Mouse (Mus musculus): ENCODE results near the gene Ufsp1. TPM values are rescaled to one million over a fixed set of nuclear protein-coding genes. Genes with fewer than 3 reads are reported as not detected.

The Ufsp1 gene
- polyA plus RNA-seq, 1 experiment from 2014 or later = 20.9 TPM

- Histone ChIP-seq H3K27ac (ENCODE audit: low read length) (peak overlapping the region; percentile 83), H3K4me3 (ENCODE audit: low read depth, low read length) (no peak overlapping the region), H3K4me1 (ENCODE audit: control insufficient read depth, insufficient read depth, low read length) (peaks cover 16% of the 10 kb centered on the region), H3K36me3 (ENCODE audit: control insufficient read depth, insufficient read depth, low read length) (no peaks in the 10 kb centered on the region), H3K4me2 (ENCODE audit: low read length) (peak overlapping the region; percentile 94), H3K27me3 (ENCODE audit: control insufficient read depth, insufficient read depth, low read depth, low read length) (0 out of 2 replicates have a peak, but pooled peaks cover 4% of the 10 kb centered on the region), H3K9ac (ENCODE audit: low read depth, low read length) (peak overlapping the region; percentile 77), H3K9me3 (replicated peaks; ENCODE audit: control insufficient read depth, low read length, poor library complexity, severe bottlenecking) (no peaks in the 10 kb centered on the region)
- ATAC-seq = no peak
- WGBS = 56% methylated on average over 7 of the region's 7 CpGs
Measured at GRCm38 (mm10) chr5:137285986-137286385, 8.4 kb upstream of the Ufsp1 start.

GRCm38 (mm10) chr5:137286655-137287031 lies 7.8 kb upstream of the Ufsp1 start:
- Histone ChIP-seq H3K36me3 (ENCODE audit: control insufficient read depth, insufficient read depth, low read length) (no peaks in the 10 kb centered on the region), H3K27me3 (ENCODE audit: control insufficient read depth, insufficient read depth, low read depth, low read length) (0 out of 2 replicates have a peak, but pooled peaks cover 4% of the 10 kb centered on the region), H3K9ac (ENCODE audit: low read depth, low read length) (peak overlapping the region; percentile 77), H3K4me1 (ENCODE audit: control insufficient read depth, insufficient read depth, low read length) (peaks cover 16% of the 10 kb centered on the region), H3K4me2 (ENCODE audit: low read length) (peak overlapping the region; percentile 94), H3K9me3 (replicated peaks; ENCODE audit: control insufficient read depth, low read length, poor library complexity, severe bottlenecking) (no peaks in the 10 kb centered on the region), H3K27ac (ENCODE audit: low read length) (peak overlapping the region; percentile 83), H3K4me3 (ENCODE audit: low read depth, low read length) (peak overlapping the region; percentile 64)
- peak; percentile 84 for ATAC-seq
- 0% methylated on average over 16 of the region's 16 CpGs for WGBS

GRCm38 (mm10) chr5:137287032-137287952 lies 7.1 kb upstream of the Ufsp1 start, which contains the start of gene Ache:
Gene Ache, plus strand, starts transcription at chr5:137287519.
- Histone ChIP-seq H3K36me3 (ENCODE audit: control insufficient read depth, insufficient read depth, low read length) (no peaks in the 10 kb centered on the region), H3K4me1 (ENCODE audit: control insufficient read depth, insufficient read depth, low read length) (peaks cover 16% of the 10 kb centered on the region), H3K9ac (ENCODE audit: low read depth, low read length) (peak within 1 kb of the TSS; percentile 77), H3K4me2 (ENCODE audit: low read length) (peak within 1 kb of the TSS; percentile 94), H3K27ac (ENCODE audit: low read length) (peak within 1 kb of the TSS; percentile 83), H3K27me3 (ENCODE audit: control insufficient read depth, insufficient read depth, low read depth, low read length) (0 out of 2 replicates have a peak, but pooled peaks cover 4% of the 10 kb centered on the region), H3K4me3 (ENCODE audit: low read depth, low read length) (peak within 1 kb of the TSS; percentile 64), H3K9me3 (replicated peaks; ENCODE audit: control insufficient read depth, low read length, poor library complexity, severe bottlenecking) (no peaks in the 10 kb centered on the region)
- ATAC-seq = peak; percentile 78
- under 1% methylated on average over 40 of the region's 40 CpGs for WGBS

GRCm38 (mm10) chr5:137287953-137288743 lies 6.3 kb upstream of the Ufsp1 start:
- Histone ChIP-seq H3K9ac (ENCODE audit: low read depth, low read length) (peak overlapping the region; percentile 77), H3K4me2 (ENCODE audit: low read length) (peak overlapping the region; percentile 94), H3K36me3 (ENCODE audit: control insufficient read depth, insufficient read depth, low read length) (no peaks in the 10 kb centered on the region), H3K4me1 (ENCODE audit: control insufficient read depth, insufficient read depth, low read length) (peaks cover 22% of the 10 kb centered on the region), H3K27ac (ENCODE audit: low read length) (peak overlapping the region; percentile 83), H3K4me3 (ENCODE audit: low read depth, low read length) (peak overlapping the region; percentile 64), H3K9me3 (replicated peaks; ENCODE audit: control insufficient read depth, low read length, poor library complexity, severe bottlenecking) (no peaks in the 10 kb centered on the region), H3K27me3 (ENCODE audit: control insufficient read depth, insufficient read depth, low read depth, low read length) (0 out of 2 replicates have a peak, but pooled peaks cover 4% of the 10 kb centered on the region)
- under 1% methylated on average over 51 of the region's 65 CpGs for WGBS
- peak; percentile 19; the same call in 1 of the 2 replicates for ATAC-seq

GRCm38 (mm10) chr5:137288999-137289470 lies 5.4 kb upstream of the Ufsp1 start:
- 0 out of 2 replicates have a peak, but pooled peaks cover 4% of the 10 kb centered on the region for H3K27me3 ChIP-seq (ENCODE audit: control insufficient read depth, insufficient read depth, low read depth, low read length)
- no peak for ATAC-seq
- H3K4me3 ChIP-seq (ENCODE audit: low read depth, low read length) = peak overlapping the region; percentile 64
- 2% methylated on average over 25 of the region's 25 CpGs for WGBS
- peaks cover 26% of the 10 kb centered on the region for H3K4me1 ChIP-seq (ENCODE audit: control insufficient read depth, insufficient read depth, low read length)
- peak overlapping the region; percentile 70 for H3K9ac ChIP-seq (ENCODE audit: low read depth, low read length)
- H3K4me2 ChIP-seq (ENCODE audit: low read length) = peak overlapping the region; percentile 94
- H3K36me3 ChIP-seq (ENCODE audit: control insufficient read depth, insufficient read depth, low read length) = no peaks in the 10 kb centered on the region
- H3K27ac ChIP-seq (ENCODE audit: low read length) = no peak overlapping the region; the same call in 1 of the 2 replicates
- no peaks in the 10 kb centered on the region for H3K9me3 ChIP-seq (replicated peaks; ENCODE audit: control insufficient read depth, low read length, poor library complexity, severe bottlenecking)

GRCm38 (mm10) chr5:137289591-137290365 lies 4.7 kb upstream of the Ufsp1 start:
- no peaks in the 10 kb centered on the region for H3K36me3 ChIP-seq (ENCODE audit: control insufficient read depth, insufficient read depth, low read length)
- H3K4me3 ChIP-seq (ENCODE audit: low read depth, low read length) = peak overlapping the region; percentile 64
- H3K9ac ChIP-seq (ENCODE audit: low read depth, low read length) = peak overlapping the region; percentile 70
- no peak overlapping the region for H3K27ac ChIP-seq (ENCODE audit: low read length)
- no peaks in the 10 kb centered on the region for H3K9me3 ChIP-seq (replicated peaks; ENCODE audit: control insufficient read depth, low read length, poor library complexity, severe bottlenecking)
- ATAC-seq = no peak
- H3K27me3 ChIP-seq (ENCODE audit: control insufficient read depth, insufficient read depth, low read depth, low read length) = 0 out of 2 replicates have a peak, but pooled peaks cover 4% of the 10 kb centered on the region
- WGBS = 56% methylated on average over 13 of the region's 13 CpGs
- peak overlapping the region; percentile 94 for H3K4me2 ChIP-seq (ENCODE audit: low read length)
- H3K4me1 ChIP-seq (ENCODE audit: control insufficient read depth, insufficient read depth, low read length) = peaks cover 28% of the 10 kb centered on the region

- Histone ChIP-seq H3K9ac (ENCODE audit: low read depth, low read length) (no peak overlapping the region), H3K9me3 (replicated peaks; ENCODE audit: control insufficient read depth, low read length, poor library complexity, severe bottlenecking) (no peaks in the 10 kb centered on the region)
Measured at GRCm38 (mm10) chr5:137290677-137291076, 3.8 kb upstream of the Ufsp1 start.

GRCm38 (mm10) chr5:137291381-137291926 lies 3.0 kb upstream of the Ufsp1 start:
- no peak overlapping the region for H3K9ac ChIP-seq (ENCODE audit: low read depth, low read length)
- H3K27ac ChIP-seq (ENCODE audit: low read length) = no peak overlapping the region
- WGBS = 78% methylated on average over 15 of the region's 15 CpGs
- H3K4me3 ChIP-seq (ENCODE audit: low read depth, low read length) = no peak overlapping the region
- peaks cover 5% of the 10 kb centered on the region for H3K36me3 ChIP-seq (ENCODE audit: control insufficient read depth, insufficient read depth, low read length)
- 0 out of 2 replicates have a peak, but pooled peaks cover 4% of the 10 kb centered on the region for H3K27me3 ChIP-seq (ENCODE audit: control insufficient read depth, insufficient read depth, low read depth, low read length)
- ATAC-seq = no peak
- H3K4me1 ChIP-seq (ENCODE audit: control insufficient read depth, insufficient read depth, low read length) = peaks cover 27% of the 10 kb centered on the region
- no peak overlapping the region for H3K4me2 ChIP-seq (ENCODE audit: low read length)
- no peaks in the 10 kb centered on the region for H3K9me3 ChIP-seq (replicated peaks; ENCODE audit: control insufficient read depth, low read length, poor library complexity, severe bottlenecking)

More at GRCm38 (mm10) chr5:137290677-137291076, 3.8 kb upstream of the Ufsp1 start:
- Histone ChIP-seq H3K4me1 (ENCODE audit: control insufficient read depth, insufficient read depth, low read length) (peaks cover 32% of the 10 kb centered on the region), H3K27me3 (ENCODE audit: control insufficient read depth, insufficient read depth, low read depth, low read length) (0 out of 2 replicates have a peak, but pooled peaks cover 4% of the 10 kb centered on the region), H3K36me3 (ENCODE audit: control insufficient read depth, insufficient read depth, low read length) (peaks cover 3% of the 10 kb centered on the region; the same call in 1 of the 2 replicates), H3K4me3 (ENCODE audit: low read depth, low read length) (no peak overlapping the region), H3K4me2 (ENCODE audit: low read length) (peak overlapping the region; percentile 35), H3K27ac (ENCODE audit: low read length) (no peak overlapping the region)
- no peak for ATAC-seq
- 28% methylated on average over 15 of the region's 15 CpGs for WGBS

All from midbrain, embryonic 16.5 days (tissue).